Mouse (Mus musculus): ENCODE measurements around the gene Mcts2. TPM values are rescaled to one million over a fixed set of nuclear protein-coding genes. Genes with fewer than 3 reads are reported as not detected.
A peak's percentile ranks its signal among the peaks of the same experiment; 100 is the strongest.

The Mcts2 gene
- polyA plus RNA-seq, 1 experiment from 2014 or later: 25.6 TPM

DNA sequence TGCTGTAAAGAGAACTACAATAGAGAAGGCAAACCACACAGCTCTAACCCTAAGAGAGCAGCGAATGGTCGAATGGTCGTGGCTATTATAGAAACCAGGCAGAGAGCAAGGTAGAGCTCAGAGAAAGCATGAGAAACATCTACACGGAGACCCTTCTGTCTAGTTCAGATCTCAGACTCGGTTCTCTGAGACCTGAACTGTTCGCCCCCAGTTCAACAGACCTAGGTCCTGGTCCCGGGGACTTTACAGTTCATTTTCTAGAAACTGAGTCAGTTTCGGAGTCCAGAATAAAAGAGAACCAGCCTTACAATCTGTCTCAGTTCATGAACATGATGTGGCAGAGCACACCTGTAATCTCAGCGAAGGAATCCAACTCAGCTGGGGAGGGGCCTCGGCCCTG lies 47.7 kb downstream of the Mcts2 start:
- H3K4me2 ChIP-seq (ENCODE audit: low read length): peak overlapping the region; percentile 84
- peak overlapping the region; percentile 60 for H3K9ac ChIP-seq (ENCODE audit: low read length)
- no peaks in the 10 kb centered on the region for H3K36me3 ChIP-seq (ENCODE audit: control insufficient read depth, insufficient read depth, low read length)

DNA sequence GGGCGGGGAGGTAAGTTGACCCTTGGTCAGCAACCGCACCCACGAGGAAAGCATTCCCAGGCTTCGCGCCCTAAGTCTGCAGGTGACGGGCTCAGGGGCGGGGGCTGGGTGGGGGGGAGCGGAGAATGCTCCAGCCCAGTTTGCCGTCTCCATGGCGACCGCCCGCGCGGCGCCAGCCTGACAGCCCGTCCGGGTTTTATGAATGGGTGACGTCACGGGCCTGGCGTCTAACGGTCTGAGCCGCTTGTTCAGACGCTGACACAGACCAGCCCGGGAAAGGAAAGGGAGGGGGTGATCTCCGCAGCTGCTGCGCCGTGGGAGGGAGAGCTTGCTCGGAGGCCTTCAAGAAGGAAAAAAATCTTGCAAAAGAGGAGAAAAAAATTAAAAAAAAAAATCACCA lies 48.1 kb downstream of the Mcts2 start:
- Histone ChIP-seq H3K4me3 (ENCODE audit: control insufficient read depth in 1 of 2, insufficient read depth in 1 of 2, low read depth in 1 of 2, low read length in 2 of 2) (peak overlapping the region; percentile 25 to 63), H3K27me3 (ENCODE audit: control insufficient read depth, insufficient read depth, low read length) (no peaks in the 10 kb centered on the region), H3K9ac (ENCODE audit: low read length) (peak overlapping the region; percentile 88), H3K9me3 (ENCODE audit: control insufficient read depth, low read length) (no peaks in the 10 kb centered on the region), H3K27ac (replicated peaks in 1 of 2; ENCODE audit: control insufficient read depth in 1 of 2, insufficient read depth in 1 of 2, low read depth in 2 of 2, low read length in 2 of 2) (peak overlapping the region; percentile 82 to 87), H3K36me3 (ENCODE audit: control insufficient read depth, insufficient read depth, low read length) (no peaks in the 10 kb centered on the region), H3K4me1 (ENCODE audit: control insufficient read depth in 2 of 2, insufficient read depth in 2 of 2, low read length in 2 of 2) (peaks cover 22 to 43% of the 10 kb centered on the region in 2 experiments), H3K4me2 (ENCODE audit: low read length) (peak overlapping the region; percentile 84)
- WGBS: 0% methylated on average over 28 of the region's 28 CpGs
- peak; percentile 80 for ATAC-seq (ENCODE audit: insufficient number of reproducible peaks, insufficient read depth, low FRiP score, low read depth)

More for the DNA sequence above, 47.7 kb downstream of the Mcts2 start:
- Histone ChIP-seq H3K9me3 (ENCODE audit: control insufficient read depth, low read length) (no peaks in the 10 kb centered on the region), H3K4me1 (ENCODE audit: control insufficient read depth in 2 of 2, insufficient read depth in 2 of 2, low read length in 2 of 2) (peaks cover 24 to 45% of the 10 kb centered on the region in 2 experiments), H3K4me3 (ENCODE audit: control insufficient read depth in 1 of 2, insufficient read depth in 1 of 2, low read depth in 1 of 2, low read length in 2 of 2) (peak overlapping the region in 1 of 2 experiments; percentile 63; a peak in 3 of 4 replicates), H3K27me3 (ENCODE audit: control insufficient read depth, insufficient read depth, low read length) (no peaks in the 10 kb centered on the region), H3K27ac (replicated peaks in 1 of 2; ENCODE audit: control insufficient read depth in 1 of 2, insufficient read depth in 1 of 2, low read depth in 2 of 2, low read length in 2 of 2) (peak overlapping the region; percentile 51 to 70; a peak in 3 of 4 replicates)
- 15% methylated on average over 10 of the region's 10 CpGs for WGBS
- ATAC-seq (ENCODE audit: insufficient number of reproducible peaks, insufficient read depth, low FRiP score, low read depth): no peak

GRCm38 (mm10) chr2:152736090-152736601 lies 49.3 kb downstream of the Mcts2 start, which contains the start of gene Id1:
Id1 (plus strand) TSS chr2:152736251.
- ATAC-seq (ENCODE audit: insufficient number of reproducible peaks, insufficient read depth, low FRiP score, low read depth): peak; percentile 67
- Histone ChIP-seq H3K4me2 (ENCODE audit: low read length) (peak within 1 kb of the TSS; percentile 84), H3K36me3 (ENCODE audit: control insufficient read depth, insufficient read depth, low read length) (no peaks in the 10 kb centered on the region), H3K27me3 (ENCODE audit: control insufficient read depth, insufficient read depth, low read length) (no peaks in the 10 kb centered on the region), H3K4me1 (ENCODE audit: control insufficient read depth in 2 of 2, insufficient read depth in 2 of 2, low read length in 2 of 2) (peaks cover 19 to 45% of the 10 kb centered on the region in 2 experiments), H3K4me3 (ENCODE audit: control insufficient read depth in 1 of 2, insufficient read depth in 1 of 2, low read depth in 1 of 2, low read length in 2 of 2) (peak within 1 kb of the TSS; percentile 58 to 63), H3K9me3 (ENCODE audit: control insufficient read depth, low read length) (no peaks in the 10 kb centered on the region), H3K9ac (ENCODE audit: low read length) (peak within 1 kb of the TSS; percentile 88), H3K27ac (replicated peaks in 1 of 2; ENCODE audit: control insufficient read depth in 1 of 2, insufficient read depth in 1 of 2, low read depth in 2 of 2, low read length in 2 of 2) (peak within 1 kb of the TSS; percentile 82 to 87)
- under 1% methylated on average over 28 of the region's 28 CpGs for WGBS

DNA sequence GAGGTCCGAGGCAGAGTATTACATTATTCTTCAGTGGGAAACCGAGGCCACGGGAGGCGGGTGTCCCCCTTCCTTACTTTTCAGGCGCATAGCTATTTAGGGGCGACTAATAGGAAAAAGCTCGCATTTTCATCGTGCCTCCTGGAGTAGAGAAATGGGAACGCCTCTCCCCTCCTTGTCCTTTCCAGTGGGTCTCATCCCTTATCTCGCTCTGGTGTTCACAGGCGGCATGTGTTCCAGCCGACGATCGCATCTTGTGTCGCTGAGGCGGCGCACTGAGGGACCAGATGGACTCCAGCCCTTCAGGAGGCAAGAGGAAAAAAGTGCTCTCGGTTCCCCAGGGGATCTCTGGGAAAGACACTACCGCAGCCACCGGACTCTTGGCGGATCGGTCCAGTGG lies 49.9 kb downstream of the Mcts2 start:
- Histone ChIP-seq H3K27me3 (ENCODE audit: control insufficient read depth, insufficient read depth, low read length) (no peaks in the 10 kb centered on the region), H3K9ac (ENCODE audit: low read length) (peak overlapping the region; percentile 88), H3K9me3 (ENCODE audit: control insufficient read depth, low read length) (no peaks in the 10 kb centered on the region), H3K27ac (replicated peaks in 1 of 2; ENCODE audit: control insufficient read depth in 1 of 2, insufficient read depth in 1 of 2, low read depth in 2 of 2, low read length in 2 of 2) (peak overlapping the region; percentile 80 to 82), H3K4me2 (ENCODE audit: low read length) (peak overlapping the region; percentile 84), H3K4me3 (ENCODE audit: control insufficient read depth in 1 of 2, insufficient read depth in 1 of 2, low read depth in 1 of 2, low read length in 2 of 2) (peak overlapping the region; percentile 58 to 63), H3K4me1 (ENCODE audit: control insufficient read depth in 2 of 2, insufficient read depth in 2 of 2, low read length in 2 of 2) (peaks cover 25 to 50% of the 10 kb centered on the region in 2 experiments), H3K36me3 (ENCODE audit: control insufficient read depth, insufficient read depth, low read length) (no peaks in the 10 kb centered on the region)
- no peak for ATAC-seq (ENCODE audit: insufficient number of reproducible peaks, insufficient read depth, low FRiP score, low read depth)
- WGBS: under 1% methylated on average over 22 of the region's 22 CpGs

Other genes with a start within 250 kb of the Mcts2 start
- not detected in 2 replicates for gene Defb23, start 222.4 kb upstream of the Mcts2 start, polyA plus RNA-seq (2014; fragmentation: Nextera tagmentation; extraction: Ambion mirVana)
- gene Defb20, start 210.0 kb upstream of the Mcts2 start, polyA plus RNA-seq (2014; fragmentation: Nextera tagmentation; extraction: Ambion mirVana): not detected in 2 replicates
- not detected in 2 replicates for gene Defb22, start 196.9 kb upstream of the Mcts2 start, polyA plus RNA-seq (2014; fragmentation: Nextera tagmentation; extraction: Ambion mirVana)
- not detected in 2 replicates for gene Defb26, start 175.3 kb upstream of the Mcts2 start, polyA plus RNA-seq (2014; fragmentation: Nextera tagmentation; extraction: Ambion mirVana)
- not detected in 2 replicates for gene Defb28, start 168.8 kb upstream of the Mcts2 start, polyA plus RNA-seq (2014; fragmentation: Nextera tagmentation; extraction: Ambion mirVana)
- gene Defb29, start 146.9 kb upstream of the Mcts2 start, polyA plus RNA-seq (2014; fragmentation: Nextera tagmentation; extraction: Ambion mirVana): not detected in 2 replicates
- gene Gm17416, start 117.7 kb upstream of the Mcts2 start, polyA plus RNA-seq (2014; fragmentation: Nextera tagmentation; extraction: Ambion mirVana): not detected in 2 replicates
- not detected in 2 replicates for gene Defb21, start 114.3 kb upstream of the Mcts2 start, polyA plus RNA-seq (2014; fragmentation: Nextera tagmentation; extraction: Ambion mirVana)
- 1.2 TPM in 1 of 2 replicates, not detected in the other for gene Defb19, start 106.7 kb upstream of the Mcts2 start, polyA plus RNA-seq (2014; fragmentation: Nextera tagmentation; extraction: Ambion mirVana)
- not detected in 2 replicates for gene Defb45, start 87.6 kb upstream of the Mcts2 start, polyA plus RNA-seq (2014; fragmentation: Nextera tagmentation; extraction: Ambion mirVana)
- gene Defb36, start 82.7 kb upstream of the Mcts2 start, polyA plus RNA-seq (2014; fragmentation: Nextera tagmentation; extraction: Ambion mirVana): not detected in 2 replicates
- gene Defb25, start 64.0 kb upstream of the Mcts2 start, polyA plus RNA-seq (2014; fragmentation: Nextera tagmentation; extraction: Ambion mirVana): 0.94 and 0.95 TPM in 2 replicates
- 13.0 and 13.2 TPM in 2 replicates for gene Rem1, start 60.1 kb upstream of the Mcts2 start, polyA plus RNA-seq (2014; fragmentation: Nextera tagmentation; extraction: Ambion mirVana)
- gene H13, start 17.6 kb upstream of the Mcts2 start, polyA plus RNA-seq (2014; fragmentation: Nextera tagmentation; extraction: Ambion mirVana): 70.6 and 74.6 TPM in 2 replicates
- 56.8 and 61.1 TPM in 2 replicates for gene Id1, start 49.2 kb downstream of the Mcts2 start, polyA plus RNA-seq (2014; fragmentation: Nextera tagmentation; extraction: Ambion mirVana)
- gene Cox4i2, start 67.1 kb downstream of the Mcts2 start, polyA plus RNA-seq (2014; fragmentation: Nextera tagmentation; extraction: Ambion mirVana): 18.5 and 18.6 TPM in 2 replicates
- gene Bcl2l1, start 144.7 kb downstream of the Mcts2 start, polyA plus RNA-seq (2014; fragmentation: Nextera tagmentation; extraction: Ambion mirVana): 59.0 and 68.1 TPM in 2 replicates
- 56.2 and 60.8 TPM in 2 replicates for gene Tpx2, start 160.9 kb downstream of the Mcts2 start, polyA plus RNA-seq (2014; fragmentation: Nextera tagmentation; extraction: Ambion mirVana)
- gene Mylk2, start 224.3 kb downstream of the Mcts2 start, polyA plus RNA-seq (2014; fragmentation: Nextera tagmentation; extraction: Ambion mirVana): not detected in 2 replicates
- gene Foxs1, start 246.2 kb downstream of the Mcts2 start, polyA plus RNA-seq (2014; fragmentation: Nextera tagmentation; extraction: Ambion mirVana): 5.3 and 5.6 TPM in 2 replicates

Measured in heart, embryonic 14.5 days (tissue).